Mouse (Mus musculus) liver, adult 2 months (tissue): Measurements from ENCODE around the gene Specc1.

ENCODE experiments used
- CTCF ChIP-seq: fragments of 200-500 bp; IDR thresholded peaks from 2 replicates; pipeline ENCODE4 v1.5.1; 2011; ENCODE audit warnings: low read depth, low read length, control low read depth
- POLR2A ChIP-seq: fragments of 200-500 bp; IDR thresholded peaks from 2 replicates; pipeline ENCODE4 v1.6.1; 2011; ENCODE audit warnings: low read length, control low read depth; ENCODE audit not compliant: insufficient read depth; ENCODE audit errors: extremely low read depth

GRCm38 (mm10) chr11:61942903-61943302 is 13.7 kb upstream of the Specc1 start:
- TF ChIP-seq CTCF (no peak), POLR2A (no peak)
